Mouse (Mus musculus) spleen, embryonic (tissue): ENCODE measurements around the gene Ddx41.

ENCODE experiments used
- CTCF ChIA-PET: fragments of 350-600 bp; sonication (Branson Sonifier 250); formaldehyde crosslinking; loops from one replicate; lab custom pipeline; 2022; lab: Charles Lee

The Ddx41 gene

DNA sequence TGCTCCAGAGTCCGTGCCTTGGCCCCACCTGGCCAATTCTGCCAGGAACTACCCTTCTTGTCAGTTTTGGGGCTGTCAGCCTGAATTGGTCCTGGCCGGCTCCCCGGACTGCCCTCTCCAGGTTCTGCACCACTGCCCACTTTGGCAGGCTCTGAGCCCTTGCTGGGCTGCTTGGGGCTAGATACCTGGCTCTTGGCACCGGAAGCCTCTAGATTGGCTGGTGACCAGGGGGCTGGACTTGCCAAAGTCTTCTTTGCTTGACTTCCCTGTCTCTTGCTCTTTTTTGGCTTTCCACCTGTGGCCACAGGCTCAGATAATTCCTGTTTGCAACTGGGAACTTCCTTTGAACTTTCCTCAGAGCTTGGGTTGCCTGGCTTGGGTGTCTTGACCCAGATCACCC lies 6.4 kb upstream of the Ddx41 start:
- CTCF ChIA-PET: no interaction called here

DNA sequence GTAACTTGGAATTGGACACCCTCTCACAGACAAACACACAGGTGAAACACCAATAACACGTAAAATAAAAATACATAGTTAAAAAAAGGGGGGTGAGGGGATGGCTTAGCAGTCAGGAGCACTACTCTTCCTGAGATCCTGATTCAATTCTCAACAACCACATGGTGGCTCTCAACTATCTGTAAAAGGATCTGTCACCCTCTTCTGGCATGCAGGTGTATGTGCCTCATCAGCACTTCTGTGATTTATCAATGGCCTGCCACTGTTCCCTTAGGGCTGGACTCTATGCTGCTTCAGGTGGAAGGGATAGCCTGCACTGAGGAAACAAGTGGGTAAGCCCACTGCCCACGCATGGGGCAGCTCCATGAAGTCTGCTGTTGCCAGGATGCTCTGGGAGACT lies 4.5 kb upstream of the Ddx41 start:
- CTCF ChIA-PET: no interaction called here

GRCm38 (mm10) chr13:55535796-55536193 lies 663 bp downstream of the Ddx41 start:
- CTCF ChIA-PET: no interaction called here

DNA sequence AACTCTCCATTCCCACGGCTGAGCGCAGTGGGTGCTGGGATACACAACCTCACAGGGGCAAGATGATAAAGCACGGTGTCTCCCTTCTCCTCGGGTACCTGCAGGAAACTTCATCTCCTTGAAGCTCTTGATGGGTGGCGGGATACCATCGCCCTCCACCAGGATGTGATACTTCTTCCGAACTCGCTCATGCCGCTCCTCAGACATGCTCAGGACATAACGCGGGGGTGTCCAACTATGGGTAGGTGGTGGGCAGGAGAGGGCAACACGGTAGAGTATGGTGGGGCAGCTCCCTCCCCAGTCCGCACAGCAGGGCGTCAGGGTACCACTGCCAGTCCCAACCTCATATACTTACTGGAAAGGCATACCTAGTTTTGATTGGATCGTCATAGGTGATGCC lies 1.3 kb downstream of the Ddx41 start:
- CTCF ChIA-PET: no interaction called here

DNA sequence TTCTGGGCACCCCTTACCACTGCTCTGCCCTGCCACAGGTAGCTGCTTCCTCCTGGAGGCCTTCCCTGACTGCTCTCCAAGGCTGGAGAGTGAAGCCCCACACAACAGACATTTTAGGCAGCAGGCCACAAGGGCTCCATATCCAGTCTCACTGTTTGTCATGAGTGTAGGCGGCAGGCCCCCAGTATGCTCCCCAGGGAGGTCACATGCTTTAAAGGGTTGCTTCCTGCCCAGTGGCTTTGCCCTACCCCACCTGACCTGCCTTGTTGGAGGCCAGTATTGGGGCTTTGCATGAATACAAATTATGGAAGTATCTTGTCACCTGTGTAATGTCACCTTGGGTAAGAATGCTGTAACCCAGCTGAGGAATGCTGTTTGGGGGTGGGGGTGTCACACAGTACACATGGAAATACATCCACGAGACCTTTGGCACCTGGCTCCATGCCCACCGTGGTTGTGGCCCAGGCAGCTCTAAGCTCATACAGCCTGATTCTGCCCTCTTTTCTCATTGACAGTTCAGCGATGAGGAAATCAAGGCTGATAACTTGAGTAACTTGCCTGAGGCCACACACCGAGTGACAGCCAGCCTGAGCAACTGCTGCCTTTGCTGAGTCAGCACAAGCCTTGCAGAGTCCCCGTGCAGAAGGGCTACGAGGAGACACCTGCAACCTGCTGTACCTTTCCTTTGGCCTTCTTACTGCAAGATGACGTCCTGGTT lies 7.1 kb downstream of the Ddx41 start, which contains the start of gene Dok3:
Gene Dok3, minus strand, starts transcription at position 99 of the 718 bp plus-strand sequence.
- CTCF ChIA-PET: interaction anchor here (1.0 to 1.2 kb wide), 2 partner anchors 14 to 63 kb away, joined by 3 read pairs; no protein-coding TSS in a partner anchor

GRCm38 (mm10) chr13:55527834-55528772 lies 8.4 kb downstream of the Ddx41 start:
- CTCF ChIA-PET: interaction anchor here (1.0 kb wide), 1 partner anchor 62 kb away, joined by 3 read pairs; no protein-coding TSS in a partner anchor

- CTCF ChIA-PET: no interaction called here
These were observed 9.2 kb downstream of the Ddx41 start for GRCm38 (mm10) chr13:55527212-55527611.

- CTCF ChIA-PET: no interaction called here
These were observed 10.5 kb downstream of the Ddx41 start for GRCm38 (mm10) chr13:55525733-55526553.

GRCm38 (mm10) chr13:55523951-55524600 lies 12.4 kb downstream of the Ddx41 start:
- CTCF ChIA-PET: interaction anchor here (0.6 kb wide), 1 partner anchor 25 kb away, joined by 4 read pairs; no protein-coding TSS in a partner anchor

DNA sequence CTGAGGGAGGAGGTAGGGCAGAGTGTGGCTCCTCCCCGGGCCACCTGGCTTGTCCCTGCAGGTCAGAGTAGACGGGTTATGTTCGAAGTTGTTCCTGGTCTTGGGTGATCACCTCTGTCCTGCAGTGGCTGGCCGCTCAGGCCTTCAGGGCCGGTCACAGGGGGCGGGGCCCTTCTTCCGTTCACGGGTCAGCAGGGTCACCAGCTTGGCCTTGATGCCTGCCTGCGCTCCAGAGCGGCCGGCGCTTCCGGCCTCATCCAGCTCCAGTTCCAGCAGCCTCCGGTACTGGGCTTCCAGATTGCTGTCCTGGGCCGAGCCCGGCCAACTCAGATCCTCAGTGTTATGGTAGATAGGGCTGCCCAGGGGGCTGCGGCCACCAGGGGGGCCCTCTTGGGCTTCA lies 13.2 kb downstream of the Ddx41 start:
- CTCF ChIA-PET: interaction anchor here (0.6 kb wide), 1 partner anchor 24 kb away, joined by 4 read pairs; no protein-coding TSS in a partner anchor

DNA sequence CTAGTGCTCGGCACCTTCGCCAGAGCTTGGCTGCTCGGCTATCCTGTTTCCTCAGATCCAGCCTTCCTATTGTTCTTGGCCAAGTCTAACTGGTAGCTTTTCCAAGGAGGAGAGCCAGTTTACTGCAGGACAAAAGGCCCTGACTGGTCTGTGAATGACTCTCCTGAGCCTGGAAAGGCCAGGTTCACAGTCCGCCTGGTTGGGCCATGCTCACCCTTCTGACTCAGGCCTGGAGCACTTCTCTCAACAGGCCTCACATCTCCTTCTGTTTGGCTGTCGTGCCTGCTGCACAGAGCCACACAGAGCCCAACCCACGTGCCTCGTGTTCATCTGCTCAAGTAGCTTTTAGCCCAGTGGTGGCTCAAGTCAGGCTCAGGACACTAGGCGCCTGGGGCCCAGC lies 13.7 kb downstream of the Ddx41 start:
- CTCF ChIA-PET: no interaction called here

DNA sequence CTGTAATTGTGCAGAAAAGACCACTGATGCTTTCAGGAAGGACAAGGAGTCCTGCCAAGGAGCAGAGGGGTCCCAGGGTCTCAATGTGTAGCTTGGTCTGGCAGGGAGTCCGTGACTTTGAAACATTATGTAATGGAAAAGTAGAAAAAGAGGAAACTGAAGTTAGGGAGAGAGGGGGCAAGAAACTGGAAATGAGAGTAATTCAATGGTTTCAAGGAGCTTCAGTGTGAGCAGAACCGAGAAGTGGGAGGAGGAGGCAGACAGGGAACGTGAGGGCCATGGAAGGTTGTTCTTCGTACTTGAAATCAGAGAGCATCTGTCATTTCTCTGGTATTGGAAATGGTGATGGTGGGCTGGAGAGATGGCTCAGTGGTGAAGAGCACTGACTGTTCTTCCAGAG lies 16.9 kb downstream of the Ddx41 start:
- CTCF ChIA-PET: interaction anchor here (0.7 to 2.2 kb wide), 2 partner anchors 14 to 172 kb away, joined by 3 to 7 read pairs; no protein-coding TSS in a partner anchor

DNA sequence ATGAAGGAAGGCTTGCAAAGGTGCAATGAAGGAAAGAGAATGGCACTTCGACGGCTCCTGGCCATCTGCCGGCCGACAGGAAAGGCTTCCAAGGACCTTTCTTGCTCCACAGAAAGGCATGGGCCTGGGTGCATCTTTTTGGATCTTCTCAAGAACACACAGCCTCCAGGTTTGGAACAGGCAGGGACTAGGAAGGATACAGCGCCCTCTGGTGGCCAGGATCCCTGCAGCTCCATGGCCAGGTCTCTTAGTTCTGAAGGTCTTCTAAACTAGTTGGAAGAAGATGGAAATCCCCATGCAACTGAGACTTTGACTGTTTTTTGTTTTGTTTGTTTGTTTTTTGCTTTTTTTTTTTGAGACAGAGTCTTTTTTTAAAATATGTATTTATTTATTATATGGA lies 19.5 kb downstream of the Ddx41 start:
- CTCF ChIA-PET: interaction anchor here (0.7 kb wide), 2 partner anchors 30 to 77 kb away, joined by 3 read pairs; no protein-coding TSS in a partner anchor

DNA sequence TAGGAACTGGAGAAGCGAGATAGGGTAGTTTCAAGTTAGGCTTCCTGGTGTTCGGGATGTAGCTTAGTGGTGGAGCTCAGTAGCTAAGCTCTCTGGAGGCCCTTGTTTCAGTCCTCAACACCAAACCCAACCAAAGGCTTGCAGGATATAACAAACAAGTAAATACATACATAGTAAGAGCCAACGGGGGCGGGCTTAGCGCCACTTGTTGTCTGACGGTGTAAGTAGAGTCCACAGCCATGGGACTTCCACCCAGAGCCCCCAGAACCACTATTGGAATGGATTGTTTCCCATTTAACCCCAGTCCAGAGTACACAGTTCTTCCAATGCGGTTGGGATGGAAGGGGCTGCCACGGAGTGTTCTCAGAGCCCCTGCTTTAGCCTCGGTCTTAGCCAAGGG lies 22.6 kb downstream of the Ddx41 start:
- CTCF ChIA-PET: interaction anchor here (0.5 to 1.3 kb wide), 5 partner anchors 44 to 108 kb away, joined by 3 to 9 read pairs (median 5); no protein-coding TSS in a partner anchor

- CTCF ChIA-PET: interaction anchor here (1.0 kb wide), 1 partner anchor 107 kb away, joined by 3 read pairs; no protein-coding TSS in a partner anchor
These were observed 23.2 kb downstream of the Ddx41 start, which contains the start of gene Pdlim7 for GRCm38 (mm10) chr13:55513111-55513748. Pdlim7 (minus strand) TSS chr13:55513676.

- CTCF ChIA-PET: no interaction called here
These were observed 24.0 kb downstream of the Ddx41 start for GRCm38 (mm10) chr13:55512379-55513031.

GRCm38 (mm10) chr13:55511492-55511861 lies 25.0 kb downstream of the Ddx41 start:
- CTCF ChIA-PET: no interaction called here

- CTCF ChIA-PET: no interaction called here
These were observed 25.6 kb downstream of the Ddx41 start for GRCm38 (mm10) chr13:55510668-55511491.

GRCm38 (mm10) chr13:55510332-55510667 lies 26.2 kb downstream of the Ddx41 start:
- CTCF ChIA-PET: no interaction called here
